Mouse (Mus musculus) MEL (cell line): ENCODE data around the gene Omt2b.
"Not testable (repeated sequence)": the region's sequence is repeated elsewhere in the genome, so short reads cannot be mapped to it uniquely, and the experiment has no call there.

Experiments
- CTCF ChIP-seq, 3 experiments: IDR thresholded peaks in 2 of 3; conservative IDR thresholded peaks in 1 of 3; 2 replicates each; pipeline ENCODE4 v1.5.1; 2011 to 2012; ENCODE audit warnings: low read length in 3 of 3, low read depth in 2 of 3, mild to moderate bottlenecking in 2 of 3, improper control_type of control experiment in 1 of 3, inconsistent platforms in 1 of 3, mixed read lengths in 1 of 3, moderate library complexity in 1 of 3; ENCODE audit not compliant: control insufficient read depth in 1 of 3, insufficient read depth in 1 of 3, poor library complexity in 1 of 3, severe bottlenecking in 1 of 3
- EP300 ChIP-seq, 2 experiments: IDR thresholded peaks; 2 replicates each; pipeline ENCODE4 v1.6.1; 2011; ENCODE audit warnings: improper control_type of control experiment in 2 of 2, low read length in 2 of 2, low read depth in 1 of 2, mild to moderate bottlenecking in 1 of 2
- GATA1 ChIP-seq: IDR thresholded peaks from 2 replicates; pipeline ENCODE4 v1.6.1; 2011; ENCODE audit warnings: low read depth, low read length, improper control_type of control experiment
- MAFK ChIP-seq: IDR thresholded peaks from 2 replicates; pipeline ENCODE4 v1.6.1; 2011; ENCODE audit warnings: low read depth, mild to moderate bottlenecking, low read length, improper control_type of control experiment, borderline replicate concordance

DNA sequence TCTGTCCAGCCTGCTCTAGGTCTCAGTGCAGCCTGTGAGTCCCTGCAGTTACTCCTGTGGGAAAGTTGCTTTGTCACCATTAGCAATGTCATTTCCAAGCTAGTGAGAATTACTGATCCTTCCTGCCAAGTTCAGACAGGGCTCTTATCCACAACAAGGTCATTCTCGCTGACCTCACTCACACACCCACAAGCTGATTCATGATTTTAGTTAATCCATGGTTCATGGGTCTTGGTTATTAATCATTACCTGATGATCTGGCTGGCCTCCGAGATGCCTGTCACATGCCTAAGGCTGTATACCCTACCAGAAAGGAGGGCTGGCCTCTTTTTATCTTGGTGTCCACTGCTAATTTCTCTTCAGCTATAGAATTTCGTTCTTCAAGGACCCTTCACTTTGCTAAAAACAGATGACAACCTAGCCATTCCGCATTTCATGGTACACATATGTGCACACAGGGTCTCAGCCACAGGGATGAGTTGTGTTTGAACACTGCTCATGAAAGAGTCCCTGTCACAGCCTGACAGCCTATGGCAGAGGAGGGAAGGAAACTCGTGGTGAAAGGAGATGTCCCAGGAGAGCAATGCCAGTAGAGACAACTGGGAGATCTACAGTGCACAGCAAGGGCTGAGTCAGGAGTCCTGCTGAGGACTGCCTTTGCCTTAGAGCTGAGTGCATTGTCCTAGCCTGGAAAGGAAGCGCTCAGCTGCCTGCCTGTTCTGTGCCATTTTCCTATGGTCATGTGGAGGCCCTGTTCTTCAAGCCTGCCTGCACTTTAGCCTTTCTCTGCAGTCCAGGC, 21.0 kb downstream of the Omt2b start:
- TF ChIP-seq GATA1; EP300 (IDR thresholded peaks at IDR 0.05; ENCODE audit: low read depth in 1 of 2, low read length in 2 of 2); CTCF (IDR thresholded peaks at IDR 0.05 in 2 of 3, conservative IDR thresholded peaks at IDR 0.05 in 1 of 3; ENCODE audit: control insufficient read depth in 1 of 3, insufficient read depth in 1 of 3, low read depth in 2 of 3, low read length in 3 of 3, poor library complexity in 1 of 3, severe bottlenecking in 1 of 3); MAFK: not testable (repeated sequence)
